Mouse (Mus musculus) CH12.LX (cell line): Measurements from ENCODE around the gene Cnep1r1. TPM values are rescaled to one million over a fixed set of nuclear protein-coding genes. Genes with fewer than 3 reads are reported as not detected.
A peak's percentile ranks its signal among the peaks of the same experiment; 100 is the strongest.

Experiments used
- DNase-seq: peaks from one replicate; pipeline ENCODE4 v3.0.0-alpha.2; 2013; ENCODE audit errors: extremely low read depth
- H3K27ac ChIP-seq: 2 replicates; pipeline ENCODE4 v1.5.1; 2012; ENCODE audit warnings: low read depth, mild to moderate bottlenecking, control low read depth, moderate library complexity; ENCODE audit not compliant: insufficient read depth
- H3K27me3 ChIP-seq: replicated peaks from 2 replicates; pipeline ENCODE3; 2012; ENCODE audit warnings: inconsistent platforms
- H3K36me3 ChIP-seq, 2 experiments: replicated peaks in 1 of 2; 2 replicates each; pipeline versions ENCODE3 to v1.6.1; 2012; ENCODE audit warnings: inconsistent platforms in 1 of 2, low read length in 1 of 2, mild to moderate bottlenecking in 1 of 2, mixed read lengths in 1 of 2, moderate library complexity in 1 of 2; ENCODE audit not compliant: control insufficient read depth in 1 of 2, insufficient read depth in 1 of 2
- H3K4me1 ChIP-seq, 2 experiments: 2 replicates each; pipeline ENCODE4 v1.6.1; 2012; ENCODE audit warnings: inconsistent platforms in 1 of 2, moderate library complexity in 1 of 2; ENCODE audit not compliant: insufficient read depth in 2 of 2, control insufficient read depth in 1 of 2
- H3K4me2 ChIP-seq: 2 replicates; pipeline ENCODE4 v1.6.1; 2012; ENCODE audit warnings: low read depth, mild to moderate bottlenecking, control low read depth; ENCODE audit not compliant: poor library complexity, insufficient read depth, severe bottlenecking
- H3K4me3 ChIP-seq, 3 experiments: fragments of 150-350 bp in 1 of 3; sonication (generic) in 1 of 3; replicated peaks in 1 of 3; 2 replicates each; pipeline versions ENCODE3 to v1.5.1; 2011 to 2012; ENCODE audit warnings: low read depth in 2 of 3, low read length in 2 of 3, mild to moderate bottlenecking in 2 of 3, moderate library complexity in 2 of 3, control low read depth in 1 of 3, improper control_type of control experiment in 1 of 3, inconsistent platforms in 1 of 3, mixed read lengths in 1 of 3; ENCODE audit not compliant: poor library complexity in 1 of 3
- H3K79me2 ChIP-seq: replicated peaks from 2 replicates; pipeline ENCODE4 v1.6.1; 2012; ENCODE audit warnings: mild to moderate bottlenecking, moderate library complexity; ENCODE audit not compliant: control insufficient read depth, poor library complexity, insufficient read depth, severe bottlenecking; ENCODE audit errors: extremely low read depth
- H3K9ac ChIP-seq: 2 replicates; pipeline ENCODE4 v1.6.1; 2012; ENCODE audit warnings: low read depth, mild to moderate bottlenecking, control low read depth, moderate library complexity; ENCODE audit not compliant: insufficient read depth
- H3K9me3 ChIP-seq: replicated peaks from 2 replicates; pipeline ENCODE3; 2012; ENCODE audit warnings: low read length, inconsistent platforms, mixed read lengths
- BHLHE40 ChIP-seq: IDR thresholded peaks from 2 replicates; pipeline ENCODE4 v1.6.1; 2011; ENCODE audit warnings: mild to moderate bottlenecking, low read depth, low read length, improper control_type of control experiment
- CHD1 ChIP-seq: IDR thresholded peaks from 2 replicates; pipeline ENCODE4 v1.6.1; 2012; ENCODE audit warnings: low read depth, low read length, improper control_type of control experiment, inconsistent platforms
- CHD2 ChIP-seq: IDR thresholded peaks from 2 replicates; pipeline ENCODE4 v1.6.1; 2011; ENCODE audit warnings: low read length, improper control_type of control experiment
- CTCF ChIP-seq, 2 experiments: IDR thresholded peaks in 1 of 2; conservative IDR thresholded peaks in 1 of 2; 2 replicates each; pipeline ENCODE4 v1.5.1; 2011 to 2012; ENCODE audit warnings: low read depth in 2 of 2, low read length in 2 of 2, improper control_type of control experiment in 1 of 2, inconsistent platforms in 1 of 2, mild to moderate bottlenecking in 1 of 2, moderate library complexity in 1 of 2
- E2F4 ChIP-seq: IDR thresholded peaks from 2 replicates; pipeline ENCODE4 v1.6.1; 2011; ENCODE audit warnings: low read depth, low read length, improper control_type of control experiment; ENCODE audit not compliant: insufficient replicate concordance
- ELF1 ChIP-seq: IDR thresholded peaks from 2 replicates; pipeline ENCODE4 v1.6.1; 2014; ENCODE audit warnings: low read depth, mild to moderate bottlenecking, inconsistent platforms, low read length, improper control_type of control experiment
- EP300 ChIP-seq: IDR thresholded peaks from 2 replicates; pipeline ENCODE4 v1.6.1; 2011; ENCODE audit warnings: low read length, improper control_type of control experiment
- ETS1 ChIP-seq: conservative IDR thresholded peaks from 2 replicates; pipeline ENCODE4 v1.6.1; 2012; ENCODE audit warnings: low read depth, mild to moderate bottlenecking, inconsistent platforms, low read length, improper control_type of control experiment, moderate library complexity
- GABPA ChIP-seq: IDR thresholded peaks from 2 replicates; pipeline ENCODE4 v1.6.1; 2012; ENCODE audit warnings: low read depth, low read length, improper control_type of control experiment, inconsistent platforms; ENCODE audit not compliant: insufficient replicate concordance
- HCFC1 ChIP-seq: IDR thresholded peaks from 2 replicates; pipeline ENCODE4 v1.6.1; 2012; ENCODE audit warnings: low read depth, mild to moderate bottlenecking, inconsistent platforms, low read length, improper control_type of control experiment
- IRF4 ChIP-seq: IDR thresholded peaks from 2 replicates; pipeline ENCODE4 v1.6.1; 2014; ENCODE audit warnings: low read depth, mild to moderate bottlenecking, inconsistent platforms, low read length, improper control_type of control experiment
- JUN ChIP-seq: IDR thresholded peaks from 2 replicates; pipeline ENCODE4 v1.6.1; 2011; ENCODE audit warnings: low read depth, mild to moderate bottlenecking, low read length, improper control_type of control experiment, moderate library complexity; ENCODE audit not compliant: insufficient read depth
- JUND ChIP-seq: conservative IDR thresholded peaks from 2 replicates; pipeline ENCODE4 v1.6.1; 2011; ENCODE audit warnings: low read depth, low read length, improper control_type of control experiment
- KAT2A ChIP-seq: IDR thresholded peaks from 2 replicates; pipeline ENCODE4 v1.6.1; 2012; ENCODE audit warnings: low read length, improper control_type of control experiment, inconsistent platforms; ENCODE audit not compliant: insufficient replicate concordance
- MAFK ChIP-seq: IDR thresholded peaks from 2 replicates; pipeline ENCODE4 v1.6.1; 2011; ENCODE audit warnings: low read length, improper control_type of control experiment; ENCODE audit not compliant: insufficient replicate concordance
- MAX ChIP-seq: IDR thresholded peaks from 2 replicates; pipeline ENCODE4 v1.6.1; 2011; ENCODE audit warnings: low read length, improper control_type of control experiment
- MAZ ChIP-seq: IDR thresholded peaks from 2 replicates; pipeline ENCODE4 v1.6.1; 2012; ENCODE audit warnings: low read depth, mild to moderate bottlenecking, inconsistent platforms, low read length, improper control_type of control experiment, moderate library complexity
- MEF2A ChIP-seq: IDR thresholded peaks from 2 replicates; pipeline ENCODE4 v1.6.1; 2014; ENCODE audit warnings: low read depth, mild to moderate bottlenecking, inconsistent platforms, low read length, improper control_type of control experiment, borderline replicate concordance
- MXI1 ChIP-seq: IDR thresholded peaks from 2 replicates; pipeline ENCODE4 v1.6.1; 2011; ENCODE audit warnings: mild to moderate bottlenecking, low read depth, low read length, improper control_type of control experiment
- MYC ChIP-seq: IDR thresholded peaks from 2 replicates; pipeline ENCODE4 v1.6.1; 2011; ENCODE audit warnings: low read depth, mild to moderate bottlenecking, improper control_type of control experiment, low read length
- NELFE ChIP-seq: IDR thresholded peaks from 2 replicates; pipeline ENCODE4 v1.6.1; 2011; ENCODE audit warnings: low read depth, low read length, improper control_type of control experiment
- NRF1 ChIP-seq: IDR thresholded peaks from 2 replicates; pipeline ENCODE4 v1.6.1; 2014; ENCODE audit warnings: low read depth, mild to moderate bottlenecking, inconsistent platforms, low read length, improper control_type of control experiment, moderate library complexity
- PAX5 ChIP-seq: IDR thresholded peaks from 2 replicates; pipeline ENCODE4 v1.6.1; 2012; ENCODE audit warnings: low read length, inconsistent platforms, mixed read lengths
- POLR2A ChIP-seq: IDR thresholded peaks from 2 replicates; pipeline ENCODE4 v1.6.1; 2011; ENCODE audit warnings: low read depth, mild to moderate bottlenecking, improper control_type of control experiment, low read length
- POLR2AphosphoS2 ChIP-seq: IDR thresholded peaks from 2 replicates; pipeline ENCODE4 v1.6.1; 2011; ENCODE audit warnings: low read depth, low read length, improper control_type of control experiment
- RAD21 ChIP-seq: IDR thresholded peaks from 2 replicates; pipeline ENCODE4 v1.6.1; 2011; ENCODE audit warnings: low read depth, mild to moderate bottlenecking, low read length, improper control_type of control experiment, moderate library complexity
- RCOR1 ChIP-seq: conservative IDR thresholded peaks from 2 replicates; pipeline ENCODE4 v1.6.1; 2012; ENCODE audit warnings: low read depth, mild to moderate bottlenecking, inconsistent platforms, low read length, improper control_type of control experiment
- SIN3A ChIP-seq: IDR thresholded peaks from 2 replicates; pipeline ENCODE4 v1.6.1; 2012; ENCODE audit warnings: low read length, improper control_type of control experiment, inconsistent platforms
- SMC3 ChIP-seq: IDR thresholded peaks from 2 replicates; pipeline ENCODE4 v1.6.1; 2011; ENCODE audit warnings: low read depth, low read length, improper control_type of control experiment
- TBP ChIP-seq: conservative IDR thresholded peaks from 2 replicates; pipeline ENCODE4 v1.6.1; 2011; ENCODE audit warnings: low read depth, low read length, improper control_type of control experiment
- TCF12 ChIP-seq: IDR thresholded peaks from 2 replicates; pipeline ENCODE4 v1.6.1; 2014; ENCODE audit warnings: low read depth, mild to moderate bottlenecking, inconsistent platforms, low read length, improper control_type of control experiment
- UBTF ChIP-seq: IDR thresholded peaks from 2 replicates; pipeline ENCODE4 v1.6.1; 2012; ENCODE audit warnings: low read depth, mild to moderate bottlenecking, inconsistent platforms, low read length, improper control_type of control experiment, moderate library complexity
- USF1 ChIP-seq: IDR thresholded peaks from 2 replicates; pipeline ENCODE4 v1.6.1; 2014; ENCODE audit warnings: low read depth, mild to moderate bottlenecking, inconsistent platforms, low read length, improper control_type of control experiment
- USF2 ChIP-seq: conservative IDR thresholded peaks from 2 replicates; pipeline ENCODE4 v1.6.1; 2011; ENCODE audit warnings: low read depth, low read length, improper control_type of control experiment
- ZC3H11A ChIP-seq: IDR thresholded peaks from 2 replicates; pipeline ENCODE4 v1.6.1; 2012; ENCODE audit warnings: low read depth, mild to moderate bottlenecking, inconsistent platforms, low read length, improper control_type of control experiment
- ZKSCAN1 ChIP-seq: IDR thresholded peaks from 2 replicates; pipeline ENCODE4 v1.6.1; 2012; ENCODE audit warnings: low read depth, inconsistent platforms, low read length, improper control_type of control experiment, borderline replicate concordance
- ZMIZ1 ChIP-seq: IDR thresholded peaks from 2 replicates; pipeline ENCODE4 v1.6.1; 2012; ENCODE audit warnings: low read depth, mild to moderate bottlenecking, inconsistent platforms, low read length, improper control_type of control experiment
- ZNF384 ChIP-seq: IDR thresholded peaks from 2 replicates; pipeline ENCODE4 v1.6.1; 2012; ENCODE audit warnings: low read depth, low read length, improper control_type of control experiment, inconsistent platforms
- dilution Hi-C: fragments of 300-500 bp; cut with MboI; formaldehyde crosslinking; loops from 2 replicates; pipeline ENCODE4 v1.14.3; 2020; ENCODE audit warnings: low sequenced_read_pairs; ENCODE audit not compliant: extremely low pct_unique_long_range_greater_than_20kb, extremely low pct_ligation_motif_present
- in situ Hi-C: fragments of 300-500 bp; cut with MboI; formaldehyde crosslinking; loops from 3 replicates; pipeline ENCODE4 v1.14.3; 2019; ENCODE audit warnings: low sequenced_read_pairs, low pct_ligation_motif_present, low pct_unique_long_range_greater_than_20kb, mixed read lengths
- polyA plus RNA-seq: library from polyadenylated mRNA; unstranded; fragments of >175 nt; gene quantifications from 2 replicates; pipeline ENCODE4 v1.2.1, GENCODE M21; 2012; ENCODE audit warnings: low read depth; ENCODE audit not compliant: insufficient read length
- total RNA-seq, 2 experiments: library from RNA; depleted of rRNA; stranded (reverse); fragments of 300-350 nt in 1 of 2; fragments of >200 nt in 1 of 2; gene quantifications; 2 replicates each; pipeline ENCODE4 v1.2.3; 2012 to 2014

Gene Cnep1r1
- total RNA-seq (2012; rRNA removed): 8.7 TPM in 2 replicates
- total RNA-seq (2014; rRNA removed): 30.8 and 32.9 TPM in 2 replicates
- 29.2 and 31.2 TPM in 2 replicates for polyA plus RNA-seq

- H3K4me1 ChIP-seq: peaks cover 0 to 3% of the 10 kb centered on the region in 2 experiments; a peak in 1 of 4 replicates
- H3K9me3 ChIP-seq: no peaks in the 10 kb centered on the region
- TF ChIP-seq ZMIZ1 (peak; percentile 77; the same call in 1 of the 2 replicates), NELFE (peak; percentile 82), MYC (0 out of 2 replicates have a peak, but pooled peaks have one; percentile 8), MXI1 (peak; percentile 32; the same call in 1 of the 2 replicates), KAT2A (peak; percentile 89; the same call in 1 of the 2 replicates), MAZ (peak; percentile 91), GABPA (peak; percentile 66), MEF2A (peak; percentile 67; the same call in 1 of the 2 replicates), JUN (no peak), ZKSCAN1 (no peak), ELF1 (peak; percentile 74), USF2 (no peak), RCOR1 (no peak), BHLHE40 (no peak), ETS1 (no peak), TCF12 (no peak; the same call in 1 of the 2 replicates), PAX5 (no peak), POLR2A (peak; percentile 82; the same call in 1 of the 2 replicates), TBP (peak; percentile 63; the same call in 1 of the 2 replicates), CTCF (conservative IDR thresholded peaks at IDR 0.05 in 1 of 2, IDR thresholded peaks at IDR 0.05 in 1 of 2; ENCODE audit: low read depth in 2 of 2, low read length in 2 of 2) (peak in 1 of 2 experiments; percentile 88; a peak in 2 of 4 replicates), IRF4 (peak; percentile 72), CHD1 (no peak), UBTF (no peak), USF1 (no peak), CHD2 (peak; percentile 96), RAD21 (peak; percentile 47), JUND (no peak), ZNF384 (no peak), MAFK (no peak), E2F4 (peak; percentile 36; the same call in 1 of the 2 replicates), ZC3H11A (no peak), HCFC1 (peak; percentile 90), EP300 (no peak), MAX (no peak), NRF1 (peak; percentile 33; the same call in 1 of the 2 replicates), SMC3 (peak; percentile 53), POLR2AphosphoS2 (no peak), SIN3A (peak; percentile 38; the same call in 1 of the 2 replicates)
- peak within 1 kb of the TSS; percentile 90 to 94 (median 91) for H3K4me3 ChIP-seq
- dilution Hi-C loops (no loop called here), in situ Hi-C loops (no loop called here)
- H3K27ac ChIP-seq: peak within 1 kb of the TSS; percentile 37; the same call in 1 of the 2 replicates
- DNase-seq: peak; percentile 96
- peaks cover 19% of the 10 kb centered on the region for H3K79me2 ChIP-seq
- H3K36me3 ChIP-seq: peaks cover 10 to 20% of the 10 kb centered on the region in 2 experiments
- peak within 1 kb of the TSS; percentile 80 for H3K9ac ChIP-seq
- peaks cover 12% of the 10 kb centered on the region for H3K27me3 ChIP-seq
- peak within 1 kb of the TSS; percentile 94 for H3K4me2 ChIP-seq
These were observed at the start of gene Cnep1r1 for GRCm38 (mm10) chr8:88118456-88119036. Cnep1r1 (plus strand) TSS chr8:88118769.
